Mouse (Mus musculus) retina, adult 2 months (tissue): ENCODE measurements around the gene Cd300ld5.
"Not testable (repeated sequence)": the region's sequence is repeated elsewhere in the genome, so short reads cannot be mapped to it uniquely, and the experiment has no call there.

Source experiments
- DNase-seq: peaks from one replicate; pipeline ENCODE4 v3.0.0-alpha.2; 2012; ENCODE audit warnings: low read depth, low spot score

Gene Cd300ld5

GRCm38 (mm10) chr11:115049282-115049895 is 11.8 kb upstream of the Cd300ld5 start:
- DNase-seq = no peak

- DNase-seq = no peak
Measured at GRCm38 (mm10) chr11:115048259-115048658, 10.7 kb upstream of the Cd300ld5 start, which contains the start of gene Cd300ld3. Cd300ld3 (minus strand) TSS chr11:115048409.

GRCm38 (mm10) chr11:115026912-115027311 is 10.7 kb downstream of the Cd300ld5 start, which contains the start of gene Cd300ld4:
Cd300ld4 (minus strand) TSS chr11:115027012.
- not testable (repeated sequence) for DNase-seq

GRCm38 (mm10) chr11:115016093-115016492 is 21.5 kb downstream of the Cd300ld5 start, which contains the start of gene Cd300ld2:
Cd300ld2 (minus strand) TSS chr11:115016193.
- DNase-seq = not testable (repeated sequence)

GRCm38 (mm10) chr11:115004070-115004469 is 33.5 kb downstream of the Cd300ld5 start:
- no peak for DNase-seq

- no peak for DNase-seq
Measured at GRCm38 (mm10) chr11:115001474-115002040, 36.0 kb downstream of the Cd300ld5 start, which contains the start of gene Cd300c2. Cd300c2 (minus strand) TSS chr11:115001880.

GRCm38 (mm10) chr11:114989793-114990192 is 47.8 kb downstream of the Cd300ld5 start, which contains the start of gene Cd300ld:
Cd300ld (minus strand) TSS chr11:114989922.
- DNase-seq = no peak

- no peak for DNase-seq
Measured at GRCm38 (mm10) chr11:114981866-114982265, 55.7 kb downstream of the Cd300ld5 start.
